Mouse (Mus musculus) intestine, embryonic 14.5 days (tissue): ENCODE measurements at regions not wholly inside any gene's neighbourhood (a gene's known extent, or its start where the extent isn't known, plus 50 kb on each side); places are given as distances from the start of the nearest gene placed in this dataset.

ENCODE experiments used
- ATAC-seq: fragments of 200-750 bp; cut with Nextera tagmentation; replicated peaks from 2 replicates; pipeline ENCODE4 v1.8.0; 2017; ENCODE audit warnings: low read depth, moderate number of reproducible peaks, moderate TSS enrichment, moderate library complexity; ENCODE audit not compliant: low FRiP score, low TSS enrichment
- DNase-seq: peaks from one replicate; pipeline ENCODE4 v3.0.0-alpha.2; 2018; ENCODE audit warnings: low spot score
- H3K27ac ChIP-seq: fragments of 300-500 bp; sonication (generic); 2 replicates; pipeline ENCODE4 v1.5.1; 2014; ENCODE audit warnings: low read depth, mild to moderate bottlenecking, control low read depth
- H3K27me3 ChIP-seq: fragments of 300-500 bp; sonication (generic); replicated peaks from 2 replicates; pipeline ENCODE4 v1.6.1; 2014; ENCODE audit warnings: low read length, control low read depth; ENCODE audit not compliant: control insufficient read depth, insufficient read depth
- H3K36me3 ChIP-seq: fragments of 300-500 bp; sonication (generic); 2 replicates; pipeline ENCODE4 v1.6.1; 2014; ENCODE audit warnings: low read length, control low read depth; ENCODE audit not compliant: control insufficient read depth, insufficient read depth
- H3K4me1 ChIP-seq: fragments of 300-500 bp; sonication (generic); replicated peaks from 2 replicates; pipeline ENCODE4 v1.6.1; 2014; ENCODE audit warnings: low read length, control low read depth, mixed read lengths; ENCODE audit not compliant: control insufficient read depth, insufficient read depth
- H3K4me2 ChIP-seq: fragments of 300-500 bp; sonication (generic); 2 replicates; pipeline ENCODE4 v1.6.1; 2014; ENCODE audit warnings: low read length
- H3K4me3 ChIP-seq: fragments of 300-500 bp; sonication (generic); 2 replicates; pipeline ENCODE4 v1.5.1; 2014; ENCODE audit warnings: low read depth, low read length, control low read depth, mixed read lengths
- H3K9ac ChIP-seq: fragments of 300-500 bp; sonication (generic); 2 replicates; pipeline ENCODE4 v1.6.1; 2014; ENCODE audit warnings: mild to moderate bottlenecking, low read length
- H3K9me3 ChIP-seq: fragments of 300-500 bp; sonication (generic); 2 replicates; pipeline ENCODE4 v1.6.1; 2016; ENCODE audit warnings: low read length, control low read depth; ENCODE audit not compliant: control insufficient read depth
- WGBS: fragments of 180-500 bp; shearing (Covaris S2); extraction: QIAGEN DNeasy Blood & Tissue Kit; methylation state at CpG from one replicate; pipeline ENCODE4 v1.1.7; 2014; 5-methylcytosine and 5-hydroxymethylcytosine counted together

DNA sequence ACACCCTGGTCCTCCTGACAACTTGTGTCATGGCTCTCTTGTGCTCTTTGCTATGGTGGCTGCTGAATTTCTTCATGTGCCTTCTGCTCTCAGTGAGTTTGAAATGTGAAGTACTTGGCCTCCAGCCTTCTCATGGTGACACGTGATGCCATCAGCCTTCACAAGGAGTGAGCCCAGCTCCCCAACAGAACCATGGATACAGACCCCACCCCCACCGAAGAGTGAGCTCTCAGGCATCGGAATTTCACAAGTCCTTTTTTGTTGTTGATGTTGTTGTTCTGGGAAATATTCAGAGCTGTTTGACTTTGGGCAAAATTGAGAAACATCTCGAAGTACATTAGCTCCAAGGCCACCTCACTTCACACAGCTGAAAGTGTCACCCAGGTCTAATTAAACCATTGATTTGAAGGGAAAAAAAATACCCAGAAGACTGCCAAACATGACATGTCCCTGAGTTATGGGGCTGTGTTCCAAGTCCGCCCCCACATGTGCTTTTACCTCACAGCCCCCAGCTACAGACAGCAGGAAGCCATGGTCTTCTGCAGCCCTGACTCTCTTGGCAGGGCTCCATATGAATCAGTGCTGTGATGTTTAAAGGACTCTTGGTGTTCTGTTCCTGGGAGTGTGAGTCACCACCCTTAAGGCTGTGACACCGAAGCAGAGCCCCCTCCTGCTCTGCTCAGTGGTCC, 205.2 kb upstream of the A230072I06Rik start:
- Histone ChIP-seq H3K9ac (no peak overlapping the region), H3K4me1 (no peaks in the 10 kb centered on the region), H3K4me3 (no peak overlapping the region), H3K27ac (no peak overlapping the region), H3K27me3 (no peaks in the 10 kb centered on the region), H3K4me2 (no peak overlapping the region), H3K9me3 (no peaks in the 10 kb centered on the region), H3K36me3 (no peaks in the 10 kb centered on the region)
- no peak for DNase-seq
- no peak for ATAC-seq
- WGBS = 68% methylated on average over 6 of the region's 6 CpGs

DNA sequence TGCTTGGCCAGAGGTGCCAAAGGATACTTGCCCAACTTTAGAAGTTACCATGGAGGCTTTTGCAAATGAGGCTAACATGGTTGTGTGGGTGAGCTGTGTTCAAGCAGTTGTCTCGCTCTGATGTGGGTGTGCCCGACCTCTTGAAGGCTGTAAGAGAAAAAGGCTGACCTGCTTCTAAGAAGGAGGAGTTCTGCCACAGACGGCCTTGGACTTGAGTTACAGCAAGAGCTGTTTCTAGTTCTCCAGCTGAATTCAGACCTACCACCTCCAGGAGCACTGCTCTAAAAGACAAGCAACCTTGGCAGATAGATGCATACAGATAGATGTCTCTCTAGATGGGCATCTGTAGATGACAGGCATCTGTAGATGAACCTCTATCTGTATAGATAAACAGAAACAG, 202.7 kb upstream of the A230072I06Rik start:
- Histone ChIP-seq H3K27ac (no peak overlapping the region), H3K9me3 (no peaks in the 10 kb centered on the region), H3K4me3 (no peak overlapping the region), H3K9ac (no peak overlapping the region), H3K36me3 (no peaks in the 10 kb centered on the region), H3K4me1 (no peaks in the 10 kb centered on the region), H3K27me3 (no peaks in the 10 kb centered on the region), H3K4me2 (no peak overlapping the region)
- 82% methylated on average over 3 of the region's 3 CpGs for WGBS
- ATAC-seq (no peak), DNase-seq (no peak)

DNA sequence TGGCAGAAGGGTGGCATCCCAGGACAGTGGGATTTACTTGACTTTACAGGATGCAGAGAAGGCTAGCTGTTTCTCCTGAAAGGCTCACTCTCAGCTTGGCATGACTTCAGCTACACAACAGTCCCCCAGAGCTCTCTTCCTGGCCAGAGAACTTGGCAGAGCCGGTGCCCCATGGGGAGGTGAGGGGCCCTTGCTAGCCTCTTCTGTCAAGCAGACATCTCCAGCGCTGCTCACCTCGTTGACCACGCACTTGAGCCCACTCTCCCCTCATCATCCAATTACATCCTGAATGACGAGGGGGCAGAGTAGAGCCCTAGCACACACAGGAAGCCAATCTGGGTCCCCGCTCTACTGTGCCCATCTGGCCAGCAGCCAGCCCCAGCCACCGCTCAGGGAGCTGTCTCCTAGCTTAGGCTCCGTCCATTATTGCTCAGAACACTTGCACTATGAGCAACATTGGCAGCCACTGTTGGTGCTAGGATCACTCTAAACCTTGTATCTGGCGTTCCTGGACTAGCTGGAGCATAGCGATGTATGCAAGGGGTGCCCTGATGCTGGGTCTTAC, 201.7 kb upstream of the A230072I06Rik start:
- whole genome bisulfite sequencing = 82% methylated on average over 10 of the region's 10 CpGs
- H3K4me2 ChIP-seq = no peak overlapping the region
- H3K4me3 ChIP-seq = no peak overlapping the region

DNA sequence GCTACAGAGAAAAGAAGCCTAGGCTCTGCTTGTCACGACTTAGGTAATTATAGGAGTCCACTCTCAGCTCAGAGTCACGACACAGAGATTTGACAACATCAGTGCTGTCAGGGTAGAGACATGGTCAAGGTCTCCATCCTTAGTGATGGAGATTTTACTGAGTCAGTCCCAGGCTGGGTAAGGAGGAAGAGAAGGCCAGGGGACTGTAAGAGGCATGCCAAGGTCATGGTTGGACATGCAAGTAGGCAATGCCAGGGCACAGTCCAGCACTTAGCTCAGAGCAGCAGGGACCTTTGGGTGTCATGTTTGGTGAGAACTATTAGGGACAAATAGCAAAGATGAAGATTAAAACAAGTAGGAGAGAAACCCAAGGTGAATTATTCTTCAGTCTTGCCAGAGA, 200.7 kb upstream of the A230072I06Rik start:
- Histone ChIP-seq H3K4me2 (no peak overlapping the region), H3K9ac (no peak overlapping the region), H3K4me3 (no peak overlapping the region), H3K27me3 (no peaks in the 10 kb centered on the region), H3K4me1 (no peaks in the 10 kb centered on the region), H3K36me3 (no peaks in the 10 kb centered on the region), H3K9me3 (no peaks in the 10 kb centered on the region), H3K27ac (no peak overlapping the region)
- no peak for DNase-seq
- WGBS = 71% methylated on average over 2 of the region's 2 CpGs
- ATAC-seq = no peak

More for the DNA sequence above, 201.7 kb upstream of the A230072I06Rik start:
- Histone ChIP-seq H3K27me3 (no peaks in the 10 kb centered on the region), H3K36me3 (no peaks in the 10 kb centered on the region), H3K27ac (no peak overlapping the region), H3K9me3 (no peaks in the 10 kb centered on the region), H3K4me1 (no peaks in the 10 kb centered on the region), H3K9ac (no peak overlapping the region)
- DNase-seq (no peak), ATAC-seq (no peak)

DNA sequence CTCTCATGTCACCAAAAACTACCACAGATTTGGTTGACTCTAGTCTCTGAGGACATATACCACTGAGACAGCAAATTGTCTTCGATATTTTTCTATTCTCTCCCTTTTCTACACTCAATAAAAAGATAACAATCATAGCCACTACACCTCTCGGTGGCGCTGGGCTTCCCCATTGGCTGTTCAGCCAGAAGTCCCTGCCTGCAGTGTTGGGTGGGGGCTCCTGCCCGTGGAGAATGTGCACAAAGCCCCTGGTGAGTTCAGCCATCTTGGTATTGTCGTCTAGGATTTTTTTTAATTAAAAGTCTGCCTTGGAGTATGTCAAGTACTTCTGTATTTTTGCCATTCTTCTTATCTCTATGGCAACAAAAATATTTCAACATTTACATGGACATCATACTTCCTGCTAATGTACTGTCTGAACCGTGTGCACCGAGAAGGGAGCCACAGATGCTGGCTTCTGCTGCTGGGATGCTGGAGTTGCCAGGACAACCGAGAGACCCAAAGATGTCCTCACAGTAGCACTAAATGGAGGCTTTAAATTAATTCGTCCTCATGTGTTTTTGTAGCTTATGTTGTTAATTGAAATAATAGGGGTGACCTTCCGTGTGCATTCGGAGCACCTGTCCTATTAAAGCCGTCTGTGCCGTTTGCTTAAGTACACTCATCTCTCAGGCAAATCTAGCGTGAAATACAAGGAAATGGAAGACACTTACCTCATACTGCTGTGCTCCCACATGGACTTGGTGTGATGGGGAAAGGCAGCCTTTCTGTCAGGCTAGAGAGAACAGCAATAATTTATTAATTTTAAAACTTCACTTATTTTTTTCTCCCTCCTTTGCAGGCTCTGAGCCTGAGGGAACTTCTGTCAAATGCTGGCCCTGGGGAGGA, 199.7 kb upstream of the A230072I06Rik start:
- H3K4me2 ChIP-seq = no peak overlapping the region
- H3K9ac ChIP-seq = no peak overlapping the region
- 79% methylated on average over 14 of the region's 14 CpGs for WGBS
- no peak overlapping the region for H3K27ac ChIP-seq
- no peaks in the 10 kb centered on the region for H3K9me3 ChIP-seq
- H3K4me3 ChIP-seq = no peak overlapping the region
- H3K27me3 ChIP-seq = no peaks in the 10 kb centered on the region
- H3K4me1 ChIP-seq = no peaks in the 10 kb centered on the region
- DNase-seq (no peak), ATAC-seq (no peak)
- no peaks in the 10 kb centered on the region for H3K36me3 ChIP-seq

DNA sequence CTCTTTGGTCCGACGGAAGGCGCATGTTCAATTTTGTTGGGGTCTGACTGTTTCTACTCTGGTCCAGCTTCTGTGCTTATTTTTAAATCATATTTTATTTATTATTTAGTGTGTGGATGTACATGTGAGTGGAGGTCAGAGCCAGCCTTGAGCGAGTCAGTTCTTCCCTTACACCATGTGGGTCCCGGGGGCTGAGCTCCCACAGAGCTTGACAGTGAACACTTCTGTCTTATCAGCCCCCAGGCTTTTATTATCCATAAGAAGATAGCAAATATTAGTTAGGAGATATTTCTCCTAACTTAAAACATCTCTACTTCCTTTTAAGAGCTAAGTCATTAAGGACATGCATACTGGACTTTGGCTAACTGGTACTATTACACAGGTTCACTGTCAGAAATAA, 197.1 kb upstream of the A230072I06Rik start:
- Histone ChIP-seq H3K36me3 (no peaks in the 10 kb centered on the region), H3K9me3 (no peaks in the 10 kb centered on the region), H3K9ac (no peak overlapping the region), H3K27me3 (no peaks in the 10 kb centered on the region), H3K4me2 (no peak overlapping the region), H3K4me1 (no peaks in the 10 kb centered on the region), H3K4me3 (no peak overlapping the region), H3K27ac (no peak overlapping the region)
- WGBS = 88% methylated on average over 5 of the region's 5 CpGs
- DNase-seq (no peak), ATAC-seq (no peak; the same call in 1 of the 2 replicates)

DNA sequence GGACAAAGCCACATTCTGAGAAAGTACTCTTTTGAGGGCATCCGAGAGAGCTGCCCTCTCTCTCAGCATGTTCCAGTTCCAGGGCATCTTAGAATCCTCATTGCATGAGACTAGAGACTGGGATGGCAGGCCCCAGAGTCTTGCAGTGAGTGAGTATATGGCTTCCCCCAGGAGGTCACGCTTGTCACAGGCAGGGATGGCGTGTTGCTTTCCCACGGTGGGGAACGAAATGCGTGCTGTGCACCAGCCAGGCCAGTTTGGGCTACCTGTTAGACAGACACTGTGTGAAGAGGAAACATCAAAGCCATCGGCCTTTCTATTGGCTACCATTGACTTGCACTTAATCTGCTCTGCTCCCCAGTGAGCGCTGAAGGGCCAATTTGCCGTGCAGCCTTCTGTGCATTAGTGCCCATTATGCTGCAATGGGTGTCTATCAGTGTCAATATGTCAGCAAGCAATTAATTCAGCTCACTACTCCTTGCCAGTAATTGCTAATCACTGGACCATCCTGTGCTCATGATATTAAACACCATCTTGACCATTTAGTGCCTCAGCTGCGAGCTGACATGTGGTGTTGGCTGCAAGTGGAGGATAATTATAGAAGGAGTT, 191.3 kb upstream of the A230072I06Rik start:
- Histone ChIP-seq H3K36me3 (no peaks in the 10 kb centered on the region), H3K9me3 (no peaks in the 10 kb centered on the region), H3K27ac (no peak overlapping the region), H3K27me3 (no peaks in the 10 kb centered on the region), H3K9ac (no peak overlapping the region), H3K4me3 (no peak overlapping the region), H3K4me2 (no peak overlapping the region), H3K4me1 (no peaks in the 10 kb centered on the region)
- ATAC-seq (no peak), DNase-seq (no peak)
- 86% methylated on average over 10 of the region's 10 CpGs for WGBS

DNA sequence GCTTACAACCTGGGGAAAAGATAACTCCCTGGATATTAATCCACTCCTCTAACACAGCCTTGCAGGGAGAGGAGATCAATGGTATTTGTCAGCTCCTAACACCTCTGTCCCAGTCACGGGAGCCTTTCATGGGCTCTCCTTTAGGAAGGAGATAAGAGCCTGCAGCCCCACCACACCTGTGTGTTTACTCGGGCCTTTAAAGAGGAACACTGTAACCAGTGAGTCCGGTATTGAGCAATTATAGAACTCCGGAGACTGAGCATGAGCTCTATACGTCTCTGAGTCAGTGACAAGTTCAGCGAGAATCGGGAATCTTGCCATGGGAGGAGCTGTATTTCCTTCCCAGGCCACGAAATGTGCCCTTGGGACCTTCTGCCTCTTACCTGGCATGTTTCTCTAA, 178.5 kb upstream of the A230072I06Rik start:
- Histone ChIP-seq H3K27me3 (no peaks in the 10 kb centered on the region), H3K4me2 (no peak overlapping the region), H3K4me1 (no peaks in the 10 kb centered on the region), H3K36me3 (no peaks in the 10 kb centered on the region), H3K9ac (no peak overlapping the region), H3K9me3 (no peaks in the 10 kb centered on the region), H3K27ac (no peak overlapping the region), H3K4me3 (no peak overlapping the region)
- 55% methylated on average over 8 of the region's 8 CpGs for WGBS
- DNase-seq (peak; percentile 58), ATAC-seq (peak; percentile 80)
